Mouse (Mus musculus) small intestine, adult 10 weeks (tissue): ENCODE results near the gene Ajm1. TPM values are rescaled to one million over a fixed set of nuclear protein-coding genes. Genes with fewer than 3 reads are reported as not detected.

Experiments used
- polyA plus RNA-seq: library from polyadenylated mRNA; stranded (reverse); fragments of 350-450 nt; fragmentation: Illumina TruSeq; extraction: RNeasy Lipid Tissue Mini Kit (QIAGEN cat#74804); gene quantifications from one replicate; pipeline ENCODE4 v1.2.3, GENCODE M21; 2014; ENCODE audit warnings: low replicate concordance

Ajm1 gene
- not detected for polyA plus RNA-seq

GRCm38 (mm10) chr2:25581294-25581864 lies at the start of gene Ajm1:
TSS of gene Ajm1 (minus strand) at chr2:25581757.

GRCm38 (mm10) chr2:25627811-25628210 lies 46.3 kb upstream of the Ajm1 start, which contains the start of gene Fcna:
TSS of gene Fcna (minus strand) at chr2:25628030.

GRCm38 (mm10) chr2:25621229-25622200 lies 40.0 kb upstream of the Ajm1 start, which contains the start of gene Tmem141:
TSS of gene Tmem141 (minus strand) at chr2:25622005.

GRCm38 (mm10) chr2:25617578-25617977 lies 36.0 kb upstream of the Ajm1 start, which contains the start of gene Ccdc183:
TSS of gene Ccdc183 (minus strand) at chr2:25617678.

GRCm38 (mm10) chr2:25607761-25608622 lies 26.4 kb upstream of the Ajm1 start, which contains the start of gene Rabl6:
TSS of gene Rabl6 (minus strand) at chr2:25608521.

GRCm38 (mm10) chr2:25574579-25575431 lies 6.8 kb downstream of the Ajm1 start, which contains the start of the genes Mamdc4 and Phpt1:
TSS of gene Mamdc4 (minus strand) at chr2:25574845.
TSS of gene Phpt1 (minus strand) at chr2:25575224.

GRCm38 (mm10) chr2:25557221-25557963 lies 24.2 kb downstream of the Ajm1 start, which contains the start of gene Edf1:
TSS of gene Edf1 (plus strand) at chr2:25557847.

GRCm38 (mm10) chr2:25546811-25547491 lies 34.6 kb downstream of the Ajm1 start, which contains the start of gene Traf2:
TSS of gene Traf2 (minus strand) at chr2:25546940.

Other genes starting within 250 kb of the Ajm1 start
- 13.8 TPM for gene Man1b1, start 249.4 kb downstream of the Ajm1 start, polyA plus RNA-seq
- 2.0 TPM for gene Dpp7, start 225.4 kb downstream of the Ajm1 start, polyA plus RNA-seq
- 5.0 TPM for gene Uap1l1, start 216.1 kb downstream of the Ajm1 start, polyA plus RNA-seq
- 0.11 TPM for gene Sapcd2, start 209.4 kb downstream of the Ajm1 start, polyA plus RNA-seq
- gene Entpd2, start 185.9 kb downstream of the Ajm1 start, polyA plus RNA-seq, result not detected
- 4.4 TPM for gene Npdc1, start 182.4 kb downstream of the Ajm1 start, polyA plus RNA-seq
- gene Fut7, start 158.5 kb downstream of the Ajm1 start, polyA plus RNA-seq, result not detected
- 0.48 TPM for gene Abca2, start 153.1 kb downstream of the Ajm1 start, polyA plus RNA-seq
- not detected for gene Clic3, start 124.9 kb downstream of the Ajm1 start, polyA plus RNA-seq
- 5.1 TPM for gene Paxx, start 120.7 kb downstream of the Ajm1 start, polyA plus RNA-seq
- not detected for gene Ptgds, start 111.7 kb downstream of the Ajm1 start, polyA plus RNA-seq
- not detected for gene Lcn12, start 87.8 kb downstream of the Ajm1 start, polyA plus RNA-seq
- gene Fbxw5, start 81.0 kb downstream of the Ajm1 start, polyA plus RNA-seq, result not detected
- not detected for gene C8g, start 80.0 kb downstream of the Ajm1 start, polyA plus RNA-seq
- 0.78 TPM for gene Traf2, start 34.8 kb downstream of the Ajm1 start, polyA plus RNA-seq
- gene Edf1, start 23.9 kb downstream of the Ajm1 start, polyA plus RNA-seq, result 1.6 TPM
- not detected for gene Mamdc4, start 6.9 kb downstream of the Ajm1 start, polyA plus RNA-seq
- not detected for gene Phpt1, start 6.5 kb downstream of the Ajm1 start, polyA plus RNA-seq
- 29.1 TPM for gene Rabl6, start 26.8 kb upstream of the Ajm1 start, polyA plus RNA-seq
- not detected for gene Ccdc183, start 35.9 kb upstream of the Ajm1 start, polyA plus RNA-seq
- 0.85 TPM for gene Tmem141, start 40.2 kb upstream of the Ajm1 start, polyA plus RNA-seq
- not detected for gene Fcna, start 46.3 kb upstream of the Ajm1 start, polyA plus RNA-seq
- not detected for gene Lcn8, start 71.4 kb upstream of the Ajm1 start, polyA plus RNA-seq
- gene Lcn5, start 76.2 kb upstream of the Ajm1 start, polyA plus RNA-seq, result not detected
- gene Lcn6, start 95.0 kb upstream of the Ajm1 start, polyA plus RNA-seq, result not detected
- not detected for gene Lcn10, start 101.0 kb upstream of the Ajm1 start, polyA plus RNA-seq
- not detected for gene Obp2a, start 118.3 kb upstream of the Ajm1 start, polyA plus RNA-seq
- gene Bmyc, start 125.0 kb upstream of the Ajm1 start, polyA plus RNA-seq, result 5.2 TPM
- gene Obp2b, start 155.3 kb upstream of the Ajm1 start, polyA plus RNA-seq, result not detected
- not detected for gene Lcn3, start 183.8 kb upstream of the Ajm1 start, polyA plus RNA-seq
- not detected for gene Lcn11, start 195.3 kb upstream of the Ajm1 start, polyA plus RNA-seq
- not detected for gene Gm13539, start 200.5 kb upstream of the Ajm1 start, polyA plus RNA-seq
- not detected for gene Glt6d1, start 234.1 kb upstream of the Ajm1 start, polyA plus RNA-seq
- gene Lcn9, start 241.4 kb upstream of the Ajm1 start, polyA plus RNA-seq, result not detected